Mouse (Mus musculus): Measurements from ENCODE around the gene Mab21l1. TPM values are rescaled to one million over a fixed set of nuclear protein-coding genes. Genes with fewer than 3 reads are reported as not detected.

Mab21l1 gene
- total RNA-seq, 2 experiments from 2014 or later: 0.11 TPM; not detected in 1

- DNase-seq: no peak
- intact Hi-C loops (cut with DNase I): no loop called here
Measured at GRCm38 (mm10) chr3:55778764-55779730, 3.3 kb upstream of the Mab21l1 start.

GRCm38 (mm10) chr3:55780120-55781070 is 1.9 kb upstream of the Mab21l1 start:
- DNase-seq: no peak
- intact Hi-C loops (cut with DNase I): no loop called here

- DNase-seq: no peak
- intact Hi-C loops (cut with DNase I): no loop called here
Measured at GRCm38 (mm10) chr3:55781429-55782055, 768 bp upstream of the Mab21l1 start.

- DNase-seq: peak in 1 of 2 experiments; percentile 15
- intact Hi-C loops (cut with DNase I): no loop called here
Measured at GRCm38 (mm10) chr3:55782771-55783170, 461 bp downstream of the Mab21l1 start.

- DNase-seq: peak; percentile 14 to 22
- intact Hi-C loops (cut with DNase I): no loop called here
Measured at GRCm38 (mm10) chr3:55783171-55784081, 1.1 kb downstream of the Mab21l1 start.

GRCm38 (mm10) chr3:55784101-55784500 is 1.8 kb downstream of the Mab21l1 start:
- intact Hi-C loops (cut with DNase I): no loop called here

GRCm38 (mm10) chr3:55785266-55785980 is 3.1 kb downstream of the Mab21l1 start:
- DNase-seq: no peak
- intact Hi-C loops (cut with DNase I): no loop called here

More at GRCm38 (mm10) chr3:55784101-55784500, 1.8 kb downstream of the Mab21l1 start:
- DNase-seq: no peak

- intact Hi-C loops (cut with DNase I): no loop called here
- DNase-seq: no peak
Measured at GRCm38 (mm10) chr3:55785981-55786725, 3.8 kb downstream of the Mab21l1 start.

- no peak for DNase-seq
- intact Hi-C loops (cut with DNase I): no loop called here
Measured at GRCm38 (mm10) chr3:55786835-55787486, 4.7 kb downstream of the Mab21l1 start.

GRCm38 (mm10) chr3:55787487-55788213 is 5.3 kb downstream of the Mab21l1 start:
- intact Hi-C loops (cut with DNase I): no loop called here

GRCm38 (mm10) chr3:55788214-55788586 is 5.9 kb downstream of the Mab21l1 start:
- intact Hi-C loops (cut with DNase I): no loop called here
- no peak for DNase-seq

More at GRCm38 (mm10) chr3:55787487-55788213, 5.3 kb downstream of the Mab21l1 start:
- peak; percentile 57 to 68 for DNase-seq

- DNase-seq: no peak
- intact Hi-C loops (cut with DNase I): no loop called here
Measured at GRCm38 (mm10) chr3:55788621-55789201, 6.4 kb downstream of the Mab21l1 start.

- no peak for DNase-seq
- intact Hi-C loops (cut with DNase I): no loop called here
Measured at GRCm38 (mm10) chr3:55789856-55790255, 7.5 kb downstream of the Mab21l1 start.

- no peak for DNase-seq
- intact Hi-C loops (cut with DNase I): no loop called here
Measured at GRCm38 (mm10) chr3:55790609-55791008, 8.3 kb downstream of the Mab21l1 start.

GRCm38 (mm10) chr3:55792251-55792650 is 9.9 kb downstream of the Mab21l1 start:
- intact Hi-C loops (cut with DNase I): no loop called here
- DNase-seq: no peak

GRCm38 (mm10) chr3:55793842-55794575 is 11.7 kb downstream of the Mab21l1 start:
- DNase-seq: peak; percentile 77 to 78
- intact Hi-C loops (cut with DNase I): no loop called here
